Mouse (Mus musculus) duodenum, adult 2 months (tissue): ENCODE results near the gene Mfap1b. TPM values are rescaled to one million over a fixed set of nuclear protein-coding genes. Genes with fewer than 3 reads are reported as not detected.

Experiments used
- polyA plus RNA-seq: library from polyadenylated mRNA; depleted of rRNA; stranded (reverse); fragments of >200 nt; gene quantifications from 2 replicates; pipeline ENCODE4 v1.2.3, GENCODE M21; 2012; ENCODE audit warnings: low replicate concordance; rRNA removed

Mfap1b gene
- 0.26 and 0.56 TPM in 2 replicates for polyA plus RNA-seq

DNA sequence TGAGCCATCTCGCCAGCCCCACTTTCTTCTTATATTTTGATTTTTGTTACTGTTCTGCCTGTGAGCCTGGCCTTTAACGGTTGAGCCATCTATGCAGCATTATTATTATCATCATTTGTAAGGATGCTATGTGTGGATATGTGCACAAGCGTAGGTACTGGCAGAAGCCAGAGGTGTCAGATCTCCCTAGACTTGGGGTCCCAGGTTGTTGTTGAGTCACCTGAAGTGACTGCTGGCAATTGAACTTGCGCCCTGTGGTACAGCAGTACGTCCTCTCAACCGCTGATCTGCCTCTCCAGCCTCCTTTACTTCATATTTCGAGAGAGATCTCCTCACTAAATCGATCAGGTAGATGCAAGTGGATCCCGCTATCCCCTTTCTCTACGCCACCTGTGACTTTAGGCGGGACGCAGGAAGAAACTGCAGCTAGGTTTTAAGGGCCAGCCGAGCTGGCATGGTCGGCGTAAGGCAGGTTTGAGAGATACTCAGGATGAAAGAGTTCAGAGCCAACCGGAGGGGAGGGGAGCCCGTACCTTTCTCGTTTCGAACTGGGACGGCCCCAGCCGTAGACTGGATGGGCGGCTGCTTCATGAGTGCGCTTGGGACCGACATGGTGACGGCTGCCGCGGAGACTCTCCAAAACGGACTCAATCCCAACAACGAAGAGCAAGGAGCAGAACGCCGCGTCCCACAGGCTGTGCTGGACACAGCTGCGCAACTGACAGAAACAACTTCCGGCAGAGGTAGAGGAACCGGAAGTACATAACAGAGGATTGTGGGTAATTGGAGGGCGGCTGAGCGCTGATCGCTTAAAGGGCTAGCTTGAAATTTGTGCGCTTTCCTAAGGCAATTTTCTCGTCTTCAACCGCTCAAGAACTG lies at the start of gene Mfap1b:
Gene Mfap1b, minus strand, starts transcription at position 767 of the 879 bp plus-strand sequence.

DNA sequence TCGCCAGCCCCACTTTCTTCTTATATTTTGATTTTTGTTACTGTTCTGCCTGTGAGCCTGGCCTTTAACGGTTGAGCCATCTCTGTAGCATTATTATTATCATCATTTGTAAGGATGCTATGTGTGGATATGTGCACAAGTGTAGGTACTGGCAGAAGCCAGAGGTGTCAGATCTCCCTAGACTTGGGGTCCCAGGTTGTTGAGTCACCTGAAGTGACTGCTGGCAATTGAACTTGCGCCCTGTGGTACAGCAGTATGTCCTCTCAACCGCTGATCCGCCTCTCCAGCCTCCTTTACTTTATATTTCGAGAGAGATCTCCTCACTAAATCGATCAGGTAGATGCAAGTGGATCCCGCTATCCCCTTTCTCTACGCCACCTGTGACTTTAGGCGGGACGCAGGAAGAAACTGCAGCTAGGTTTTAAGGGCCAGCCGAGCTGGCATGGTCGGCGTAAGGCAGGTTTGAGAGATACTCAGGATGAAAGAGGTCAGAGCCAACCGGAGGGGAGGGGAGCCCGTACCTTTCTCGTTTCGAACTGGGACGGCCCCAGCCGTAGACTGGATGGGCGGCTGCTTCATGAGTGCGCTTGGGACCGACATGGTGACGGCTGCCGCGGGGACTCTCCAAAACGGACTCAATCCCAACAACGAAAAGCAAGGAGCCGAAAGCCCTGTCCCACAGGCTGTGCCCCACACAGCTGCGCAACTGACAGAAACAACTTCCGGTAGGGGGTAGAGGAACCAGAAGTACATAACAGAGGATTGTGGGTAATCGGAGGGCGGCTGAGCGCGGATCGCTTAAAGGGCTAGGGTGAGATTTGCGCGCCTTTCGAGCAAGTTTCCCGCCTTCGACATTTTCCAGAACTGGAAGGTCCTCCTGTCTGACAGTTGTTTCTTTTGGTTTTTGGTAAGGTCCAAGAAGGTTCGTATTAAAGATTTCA lies 32.3 kb upstream of the Mfap1b start, which contains the start of the genes Mfap1a and Wdr76:
Gene Mfap1a, minus strand, starts transcription at position 724 of the 941 bp plus-strand sequence.
Gene Wdr76, plus strand, starts transcription at position 782 of the 941 bp plus-strand sequence.

DNA sequence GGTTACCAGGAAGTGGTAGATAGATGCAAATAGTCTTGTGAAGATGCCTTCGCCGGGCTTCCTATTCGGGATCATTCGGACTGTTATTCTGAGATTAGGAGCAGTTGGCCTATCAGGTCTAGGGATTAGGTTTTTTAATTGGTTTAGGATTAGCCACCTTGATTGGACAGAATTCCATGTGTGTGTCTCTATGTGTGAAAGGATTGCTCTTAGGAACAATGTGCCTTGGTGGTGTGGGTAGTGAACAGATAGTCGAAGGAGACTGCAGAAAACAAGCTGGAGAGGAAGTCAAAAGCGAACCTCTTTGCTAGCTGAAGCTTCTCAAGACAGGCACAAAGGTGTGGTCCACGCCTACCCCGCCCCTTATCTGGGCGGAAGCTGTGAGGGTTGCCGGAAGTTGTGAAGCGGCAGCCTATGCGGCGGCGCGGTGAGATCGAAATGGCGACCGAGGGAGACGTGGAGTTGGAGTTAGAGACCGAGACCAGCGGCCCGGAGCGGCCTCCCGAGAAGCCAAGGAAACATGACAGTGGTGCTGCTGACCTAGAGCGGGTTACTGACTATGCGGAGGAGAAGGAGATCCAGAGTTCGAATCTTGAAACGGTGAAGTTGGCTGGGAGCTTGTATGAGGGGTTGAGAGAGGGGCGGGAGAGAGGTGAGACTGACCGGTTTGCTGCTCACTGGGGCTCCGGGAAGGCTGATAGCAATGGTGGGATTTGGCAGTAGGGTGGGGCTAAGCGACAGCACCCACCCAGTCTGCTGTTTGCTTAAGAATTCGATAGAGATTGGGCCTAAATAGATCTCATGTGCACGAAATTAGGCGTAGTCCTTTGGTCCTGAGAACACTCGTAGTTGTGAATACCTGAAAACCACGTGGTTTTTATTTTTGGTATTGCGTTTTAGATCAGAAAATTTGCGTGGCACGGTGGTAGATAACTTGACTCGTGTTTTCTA lies 16.9 kb downstream of the Mfap1b start, which contains the start of gene Serinc4:
Gene Serinc4, minus strand, starts transcription at position 90 of the 951 bp plus-strand sequence.

DNA sequence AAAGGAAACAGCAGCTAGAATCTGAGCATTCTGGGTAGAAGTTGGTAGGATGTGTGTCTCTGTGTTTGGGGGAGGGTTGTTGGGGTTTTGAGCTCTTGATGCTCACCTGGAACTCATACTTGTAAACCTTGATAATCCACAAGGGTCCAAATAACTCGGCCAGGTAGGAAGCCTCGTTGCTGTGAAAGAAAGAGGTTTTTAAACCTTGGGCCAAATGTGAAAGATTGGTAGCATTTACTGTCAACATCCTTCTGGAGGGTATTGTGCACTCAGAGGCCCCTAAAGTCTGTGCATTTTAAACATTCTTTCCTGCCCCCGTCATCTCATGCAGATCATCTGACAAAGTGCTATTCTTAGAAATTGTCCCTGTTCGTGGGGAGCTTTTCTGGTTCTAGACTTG lies 20.9 kb downstream of the Mfap1b start, which contains the start of gene Hypk:
Gene Hypk, plus strand, starts transcription at position 301 of the 400 bp plus-strand sequence.

DNA sequence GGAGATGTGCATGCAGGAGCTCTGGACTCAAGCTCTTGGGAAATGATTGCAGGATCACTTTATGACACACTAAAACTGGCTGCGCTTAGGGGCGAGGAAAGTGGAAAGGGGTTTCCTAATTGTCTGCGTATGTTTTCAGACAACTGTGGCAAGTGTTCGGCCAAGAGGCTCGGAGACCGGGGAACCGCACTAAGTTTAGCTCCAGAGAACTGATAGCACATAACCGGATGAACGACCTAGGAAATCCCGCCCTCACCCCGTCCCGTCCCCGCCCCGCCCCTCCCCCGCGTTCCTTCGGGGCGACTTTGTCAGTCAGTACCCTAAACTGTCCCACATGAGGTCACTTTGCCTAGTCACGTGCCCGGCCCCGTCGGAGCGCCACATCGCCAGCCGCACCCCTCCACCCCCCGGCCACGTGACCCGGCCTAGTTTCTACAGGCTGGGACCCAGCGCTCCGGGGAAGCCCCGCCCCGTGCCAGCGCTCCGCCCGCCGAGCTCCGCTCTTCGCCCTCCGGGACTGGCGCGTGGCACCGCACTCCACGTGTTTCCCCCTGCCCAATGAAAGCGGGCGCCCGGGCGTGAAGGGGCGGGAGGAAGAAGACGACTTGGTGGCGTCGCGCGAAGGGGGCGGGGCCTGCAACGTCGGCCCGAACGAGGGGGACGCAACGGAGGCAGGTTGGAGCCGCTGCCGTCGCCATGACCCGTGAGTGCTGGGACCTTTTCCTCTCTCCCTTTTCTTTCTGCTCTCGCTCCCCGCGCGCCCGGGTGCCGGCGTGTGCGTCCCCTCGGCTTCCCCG lies 24.9 kb downstream of the Mfap1b start, which contains the start of gene Serf2:
Gene Serf2, plus strand, starts transcription at position 457 of the 797 bp plus-strand sequence.

DNA sequence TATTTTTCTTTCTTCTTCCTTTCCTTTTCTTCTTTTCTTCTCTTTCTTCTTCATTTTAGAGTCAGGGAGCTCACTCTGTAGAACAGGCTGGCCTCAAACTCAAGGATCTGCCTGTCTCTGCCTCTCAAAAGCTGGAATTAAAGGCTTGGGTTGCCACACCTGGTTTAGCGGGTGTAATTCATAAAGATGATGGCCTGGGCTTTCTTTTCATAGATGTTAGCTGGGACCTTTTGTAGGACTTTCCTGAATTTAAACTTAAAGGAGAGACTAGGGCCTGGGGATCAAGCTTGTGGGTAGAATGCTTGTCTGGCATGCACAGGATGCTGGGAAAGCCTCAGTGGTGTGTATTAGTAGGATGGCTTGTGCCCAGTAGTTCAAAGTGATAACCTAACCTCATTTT lies 29.7 kb downstream of the Mfap1b start, which contains the start of gene Ell3:
Gene Ell3, minus strand, starts transcription at position 101 of the 400 bp plus-strand sequence.

DNA sequence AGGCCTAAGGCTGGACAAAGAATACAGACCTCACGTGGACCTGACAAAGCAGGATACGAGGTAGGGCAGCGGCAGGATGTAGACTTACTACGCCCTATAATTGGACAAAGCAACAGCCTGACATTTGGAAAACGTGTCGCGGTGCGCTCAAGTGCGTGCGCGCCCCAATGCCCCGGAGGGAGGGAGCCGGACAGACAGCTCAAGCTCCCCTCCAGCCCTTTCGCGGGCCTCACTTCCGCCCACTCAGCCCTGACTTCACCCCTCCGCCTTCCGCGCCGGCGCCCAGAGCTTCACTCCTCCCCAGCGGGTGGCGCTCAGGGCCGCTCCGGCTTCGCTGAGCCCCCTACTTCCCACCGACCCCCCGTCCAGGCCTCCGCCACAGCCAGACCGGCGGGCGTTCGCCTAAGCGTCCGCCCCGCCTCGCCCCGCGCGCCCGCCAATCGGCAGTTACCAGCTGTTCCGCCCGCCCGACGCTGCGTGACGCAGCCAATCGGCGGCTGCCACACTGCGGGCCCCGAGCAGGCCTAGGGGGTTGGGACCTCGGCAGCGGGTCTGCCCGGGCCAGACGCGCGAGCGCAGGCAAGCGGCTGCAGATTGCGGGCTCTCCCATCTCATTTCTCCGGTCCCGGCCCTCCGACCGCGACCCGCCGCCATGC lies 60.4 kb downstream of the Mfap1b start, which contains the start of the genes Pdia3 and Catsper2:
Gene Pdia3, plus strand, starts transcription at position 389 of the 656 bp plus-strand sequence.
Gene Catsper2, minus strand, starts transcription at position 406 of the 656 bp plus-strand sequence.

Other genes with a start within 250 kb of the Mfap1b start
- gene Trp53bp1, start 202.7 kb downstream of the Mfap1b start, polyA plus RNA-seq, result 2.9 and 10.6 TPM in 2 replicates
- 1.3 and 2.9 TPM in 2 replicates for gene Map1a, start 184.5 kb downstream of the Mfap1b start, polyA plus RNA-seq
- gene Ppip5k1, start 118.7 kb downstream of the Mfap1b start, polyA plus RNA-seq, result 38.4 and 48.8 TPM in 2 replicates
- 2,331 and 3,610 TPM in 2 replicates for gene Ckmt1, start 116.4 kb downstream of the Mfap1b start, polyA plus RNA-seq
- gene Strc, start 86.9 kb downstream of the Mfap1b start, polyA plus RNA-seq, result 0.19 and 1.1 TPM in 2 replicates
- 1,015 and 2,104 TPM in 2 replicates for gene Pdia3, start 60.3 kb downstream of the Mfap1b start, polyA plus RNA-seq
- 0.39 and 0.56 TPM in 2 replicates for gene Catsper2, start 60.3 kb downstream of the Mfap1b start, polyA plus RNA-seq
- gene Ell3, start 29.8 kb downstream of the Mfap1b start, polyA plus RNA-seq, result 1.5 and 1.9 TPM in 2 replicates
- 581 and 825 TPM in 2 replicates for gene Serf2, start 24.9 kb downstream of the Mfap1b start, polyA plus RNA-seq
- 1.1 and 3.5 TPM in 2 replicates for gene Hypk, start 20.8 kb downstream of the Mfap1b start, polyA plus RNA-seq
- gene Serinc4, start 17.3 kb downstream of the Mfap1b start, polyA plus RNA-seq, result 0.09 and 0.30 TPM in 2 replicates
- 0.34 and 0.35 TPM in 2 replicates for gene Mfap1a, start 32.6 kb upstream of the Mfap1b start, polyA plus RNA-seq
- gene Wdr76, start 32.7 kb upstream of the Mfap1b start, polyA plus RNA-seq, result 0.46 and 1.1 TPM in 2 replicates